In genomic region chr9:69150224-69150623, GRCm38 (mm10) we compare ENCODE assay signal across 12 mouse cellular contexts.
DNase-seq lines count a peak whose midpoint lies in the region; ATAC-seq lines count a peak whose summit lies in the region.
"Had no signal": no experiment of that assay in that cellular context is flagged by ENCODE, and none has a peak within 500 bp of the region (broad histone marks: within the 10 kb centered on the region; RNA-seq: fewer than 3 reads in every experiment).

No protein-coding gene starts in this region.

- no peaks in the 10 kb centered on the region; the same call in 1 of the 2 replicates for H3K9me3 ChIP-seq in lung, embryonic 16.5 days (ENCODE audit: control insufficient read depth, low read length)

- no peak overlapping the region for H3K27ac ChIP-seq in lung, embryonic 16.5 days (ENCODE audit: low read length)
- H3K27ac ChIP-seq: heart, embryonic 15.5 days had no signal

- DNase-seq in cerebellum, postnatal 14 days: peak; percentile 20 to 28
- DNase-seq in cerebellum, adult 9-10 months: no peak
- DNase-seq in lung, adult 18-20 months: no peak
- DNase-seq in kidney, adult 8-10 months: peak; percentile 50 to 67
- DNase-seq in right cerebral cortex, postnatal 10 days (ENCODE audit: low spot score in 2 of 2): peak; percentile 28 to 35
- DNase-seq in lung, postnatal 25 days (ENCODE audit: low spot score): no peak
- no peak for DNase-seq in MN1 (ENCODE audit: low spot score)
- DNase-seq: adrenal gland, postnatal 14 days; layer of hippocampus, postnatal 36 days; lung, postnatal 10 days had no signal

- 53% methylated on average over 14 of the region's 14 CpGs for WGBS in lung, embryonic 16.5 days

- H3K4me2 ChIP-seq in lung, embryonic 16.5 days (ENCODE audit: low read depth, low read length): no peak overlapping the region
- H3K4me2 ChIP-seq: heart, embryonic 15.5 days had no signal

- no peak overlapping the region for H3K4me3 ChIP-seq in lung, embryonic 16.5 days (ENCODE audit: low read length)
- H3K4me3 ChIP-seq: heart, embryonic 15.5 days had no signal

- ATAC-seq in lung, embryonic 16.5 days (ENCODE audit: low read depth): 0 out of 2 replicates have a peak, but pooled peaks have one; percentile 12

- H3K4me1 ChIP-seq in lung, embryonic 16.5 days (replicated peaks; ENCODE audit: control insufficient read depth, insufficient read depth, low read length): peaks cover 9% of the 10 kb centered on the region; the same call in 1 of the 2 replicates

- H3K36me3 ChIP-seq in lung, embryonic 16.5 days (ENCODE audit: control insufficient read depth, insufficient read depth, low read length): no peaks in the 10 kb centered on the region
- H3K36me3 ChIP-seq: heart, embryonic 15.5 days had no signal

- no peaks in the 10 kb centered on the region for H3K27me3 ChIP-seq in lung, embryonic 16.5 days (ENCODE audit: control insufficient read depth, insufficient read depth, low read depth, low read length)
- H3K27me3 ChIP-seq: heart, embryonic 15.5 days had no signal

- H3K9ac ChIP-seq in lung, embryonic 16.5 days (ENCODE audit: low read length): no peak overlapping the region
- H3K9ac ChIP-seq: heart, embryonic 15.5 days had no signal

Comparison
In these comparisons a context has a peak if more than half of its experiments do, and no peak if none do; other contexts are left out.
1. DNase-seq: peak in cerebellum, postnatal 14 days (2 of 2), kidney, adult 8-10 months (2 of 2) and right cerebral cortex, postnatal 10 days (2 of 2); none in cerebellum, adult 9-10 months (single experiment), lung, adult 18-20 months (0 of 2), lung, postnatal 25 days (single experiment) and MN1 (single experiment).